Mouse (Mus musculus) embryo, embryonic 10.5 days (tissue): Measurements from ENCODE around the gene E130218I03Rik.

ENCODE experiments used
- DNase-seq: peaks from one replicate; pipeline ENCODE4 v3.0.0-alpha.2; 2015; ENCODE audit warnings: low spot score

E130218I03Rik gene

DNA sequence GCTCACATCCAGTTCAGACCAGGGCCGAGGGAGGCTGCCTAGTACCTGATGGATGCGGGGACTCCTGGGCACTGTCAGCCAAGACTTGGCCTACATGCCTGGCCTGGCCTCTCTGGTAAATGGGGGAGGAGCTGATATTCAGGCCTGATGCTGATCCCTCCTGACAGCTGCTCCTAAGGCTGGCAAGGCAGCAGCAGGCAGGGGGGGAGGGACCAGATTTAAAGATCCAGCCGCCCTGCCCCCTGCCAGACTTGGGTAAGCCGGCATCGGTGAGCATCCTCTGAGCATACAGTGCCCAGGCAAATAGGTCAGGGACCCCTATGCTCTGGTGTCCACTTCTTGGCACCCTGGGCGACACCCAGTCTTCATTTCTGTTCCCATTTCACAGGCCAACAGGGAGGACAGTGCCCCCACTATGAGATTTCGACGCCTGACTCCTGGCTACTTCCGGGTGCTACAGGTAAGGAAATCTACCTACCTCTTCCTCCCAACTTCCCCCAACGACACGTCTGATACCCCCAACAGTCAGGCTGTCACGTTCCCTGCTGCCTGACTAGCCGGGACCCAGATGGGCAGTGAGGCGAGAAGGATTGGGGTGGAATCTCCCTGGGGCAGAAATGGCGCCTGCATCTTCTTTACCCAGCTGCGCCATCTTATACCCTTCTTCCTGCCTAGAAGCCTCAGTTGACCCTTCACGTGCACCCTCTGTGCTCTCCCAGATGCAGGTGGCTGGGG lies at the start of gene E130218I03Rik:
E130218I03Rik (plus strand) TSS at position 147 of the 735 bp plus-strand sequence.
- DNase-seq: no peak

DNA sequence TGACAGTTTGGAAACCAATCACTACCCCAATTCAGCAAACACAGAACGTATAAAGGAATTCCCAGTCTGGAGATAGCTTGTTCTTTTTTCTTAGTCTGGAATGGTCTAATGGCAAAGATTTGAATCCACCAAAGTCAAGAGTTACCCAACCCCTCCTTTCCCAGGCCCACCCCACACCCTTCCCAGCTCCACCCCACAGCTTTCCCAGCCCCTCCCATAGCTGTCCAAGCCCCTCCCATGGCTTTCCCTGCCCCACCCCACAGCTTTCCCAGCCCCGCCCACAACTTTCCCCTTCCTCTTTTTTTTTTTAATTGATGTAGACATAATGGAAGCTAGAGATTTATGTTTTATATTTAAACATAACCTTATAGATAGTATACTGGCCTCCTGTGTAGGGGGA lies 44.1 kb upstream of the E130218I03Rik start:
- no peak for DNase-seq

DNA sequence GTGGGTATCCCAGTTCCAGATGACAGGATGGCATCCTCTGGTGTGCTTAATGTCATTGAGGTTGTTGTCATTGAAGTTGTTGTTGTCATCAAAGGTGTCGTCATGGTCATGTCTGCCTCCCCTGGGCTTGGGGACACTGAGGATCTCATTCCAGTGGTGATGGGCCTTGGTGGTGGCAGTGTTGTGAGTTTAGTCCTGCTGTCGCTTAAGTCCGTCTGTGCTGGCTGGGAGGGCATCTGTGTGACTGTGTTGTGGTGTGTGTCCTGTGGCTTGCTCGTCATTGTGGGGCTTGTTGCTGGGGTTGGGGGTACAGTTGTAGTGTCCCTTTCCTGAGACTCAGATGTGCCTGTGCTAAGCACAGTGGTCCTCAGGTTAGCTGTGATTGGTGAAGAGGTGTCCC lies 40.6 kb upstream of the E130218I03Rik start, which contains the start of gene Gm7534:
Gm7534 (minus strand) TSS at position 101 of the 400 bp plus-strand sequence.
- no peak for DNase-seq

DNA sequence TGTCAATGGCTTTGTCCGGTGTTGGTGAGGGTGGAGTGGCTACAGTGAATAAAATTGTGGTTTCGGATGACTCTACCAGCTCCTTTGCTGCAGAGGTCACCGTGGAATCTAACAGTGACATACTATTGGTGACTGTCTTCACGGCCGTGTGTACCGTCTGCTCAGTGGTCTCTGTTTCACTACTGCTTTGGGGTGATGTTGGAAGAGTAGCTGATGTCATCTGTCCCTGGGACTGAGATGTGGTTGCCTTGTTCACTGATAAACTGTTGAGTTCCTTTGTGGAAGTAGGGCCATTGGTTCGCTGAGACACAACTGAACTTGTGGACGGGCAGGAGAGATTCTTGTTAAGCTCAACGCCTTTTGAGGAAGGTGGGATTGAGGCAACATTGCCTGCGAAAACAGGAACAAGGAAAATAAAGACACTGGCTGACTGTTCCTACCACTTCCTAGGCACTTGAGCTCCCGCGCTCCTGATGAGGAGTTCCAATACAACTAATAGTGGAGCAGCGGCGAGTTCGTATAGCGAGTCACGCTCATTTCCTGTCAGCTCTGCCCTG lies 40.0 kb upstream of the E130218I03Rik start:
- DNase-seq: no peak

DNA sequence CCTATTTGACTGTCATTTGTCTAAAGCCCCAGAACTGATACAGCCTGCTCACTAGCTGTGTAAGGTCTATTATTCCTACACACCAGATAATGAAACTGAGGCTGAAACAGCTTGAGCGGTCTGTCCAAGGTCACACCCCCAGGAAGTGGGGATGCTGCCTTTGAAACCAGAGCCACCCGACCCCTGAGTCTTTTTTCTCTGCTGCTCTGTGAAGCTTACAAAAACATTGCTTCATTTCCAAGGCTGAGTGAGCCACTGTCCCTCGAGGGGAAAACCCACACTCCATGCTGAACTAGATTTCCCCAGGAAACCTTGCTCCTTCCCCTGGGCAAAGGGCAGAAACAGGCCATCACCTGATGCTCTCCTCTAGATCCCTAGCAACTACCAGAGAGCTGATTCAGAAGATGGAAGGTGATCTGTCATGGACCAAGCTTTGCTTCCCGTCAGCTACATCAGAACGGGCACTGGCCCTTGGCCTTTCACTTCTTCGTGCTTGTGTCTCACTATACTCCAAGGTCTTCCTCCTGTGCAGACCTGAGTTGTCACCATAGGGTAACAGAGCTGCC lies 36.9 kb upstream of the E130218I03Rik start:
- peak; percentile 13 for DNase-seq

DNA sequence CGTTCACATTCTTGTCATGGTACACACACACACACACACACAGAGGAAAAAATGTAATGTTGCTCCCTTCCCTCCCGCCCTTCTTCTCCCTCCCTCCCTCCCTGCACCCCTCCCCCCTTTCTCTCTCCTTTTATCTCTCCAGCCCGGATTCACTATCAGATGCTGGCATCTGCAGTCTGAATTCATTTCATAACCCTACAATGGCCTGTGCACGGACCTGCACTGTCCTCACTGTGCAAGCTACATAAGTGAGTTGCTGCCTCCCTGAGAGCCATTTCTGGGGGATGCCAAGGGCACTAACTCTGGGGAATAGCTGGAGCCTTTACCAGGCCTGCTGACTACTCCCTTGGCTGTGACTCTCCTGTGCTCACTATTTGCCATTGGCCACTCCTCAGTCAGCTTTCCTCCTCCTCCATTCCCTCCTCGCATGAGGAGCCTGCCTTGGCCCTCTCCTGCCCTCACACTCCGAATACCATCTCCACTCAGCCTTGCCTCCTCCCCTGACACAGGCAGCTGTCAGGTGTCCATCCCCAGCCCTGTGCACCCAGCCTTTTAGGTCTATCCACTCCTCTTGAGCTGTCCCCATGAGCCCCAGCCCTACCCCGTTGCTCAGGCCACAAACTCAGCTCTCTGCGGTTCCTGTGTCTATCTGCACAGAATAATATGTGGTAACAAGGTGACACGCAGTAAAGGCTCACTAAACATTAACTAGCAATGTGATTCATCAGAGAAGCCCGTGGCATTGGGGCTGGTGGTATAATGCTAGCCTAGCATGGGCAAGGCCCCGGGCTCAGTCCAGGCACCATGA lies 20.5 kb upstream of the E130218I03Rik start:
- no peak for DNase-seq

DNA sequence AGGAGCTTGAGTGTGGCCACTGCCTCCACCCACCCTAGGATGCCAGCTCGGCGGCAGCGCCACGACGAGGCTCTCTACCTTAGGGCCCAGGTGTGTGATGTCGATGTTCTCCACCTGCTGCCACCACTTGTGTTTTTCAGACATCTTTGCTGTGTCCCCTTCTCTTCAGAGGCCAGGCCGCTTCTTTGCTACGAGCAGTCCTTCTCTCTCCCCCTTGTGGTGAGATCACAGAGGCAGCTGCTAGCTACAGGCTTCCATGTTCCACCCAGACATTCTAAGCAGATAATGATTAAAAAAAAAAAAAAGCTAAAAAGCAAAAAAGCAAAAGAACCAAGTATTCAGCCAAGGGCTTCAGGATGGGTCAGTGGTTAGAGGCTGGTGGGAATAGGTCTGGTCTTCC lies 16.3 kb upstream of the E130218I03Rik start, which contains the start of gene Catsper4:
Catsper4 (minus strand) TSS at position 190 of the 400 bp plus-strand sequence.
- no peak for DNase-seq

DNA sequence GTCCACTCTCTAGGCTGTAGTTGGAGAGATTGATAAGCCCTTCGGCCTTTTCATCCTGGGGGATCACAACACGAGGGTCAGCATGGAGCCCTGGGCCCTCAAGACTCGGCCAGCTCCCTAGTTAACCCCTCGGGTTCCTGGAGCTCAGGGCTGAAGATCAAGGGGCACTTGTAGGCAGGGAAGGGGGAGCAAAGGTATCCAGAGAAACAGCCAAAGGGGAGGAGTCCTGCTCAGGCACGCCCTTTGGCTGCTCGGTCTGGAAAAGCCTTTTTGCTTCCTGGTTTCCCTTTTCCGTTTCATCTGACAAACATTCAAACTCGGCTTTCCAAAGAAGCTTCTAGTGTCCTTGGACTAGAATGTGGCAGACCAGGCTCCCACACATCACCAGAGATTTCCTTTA lies 13.0 kb upstream of the E130218I03Rik start:
- DNase-seq: no peak

DNA sequence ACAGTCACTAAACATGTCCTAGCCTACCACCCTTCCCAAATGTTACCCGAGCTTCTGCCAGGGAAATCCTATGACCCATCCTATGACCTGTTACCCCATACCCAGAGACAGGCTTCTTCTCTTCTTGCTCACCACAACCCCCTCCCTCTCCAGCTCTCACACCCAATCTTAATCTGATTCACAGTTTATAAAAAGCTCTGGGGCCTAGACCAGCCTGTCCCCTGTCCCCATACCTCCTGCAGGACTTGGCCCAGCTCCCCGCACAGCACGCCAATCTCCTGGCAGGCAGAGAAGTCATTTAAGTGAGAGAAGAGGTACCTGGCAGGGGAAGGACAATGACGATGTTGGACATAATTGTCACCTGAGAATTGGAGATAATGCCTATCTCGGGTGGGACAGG lies 8.6 kb upstream of the E130218I03Rik start:
- no peak for DNase-seq

DNA sequence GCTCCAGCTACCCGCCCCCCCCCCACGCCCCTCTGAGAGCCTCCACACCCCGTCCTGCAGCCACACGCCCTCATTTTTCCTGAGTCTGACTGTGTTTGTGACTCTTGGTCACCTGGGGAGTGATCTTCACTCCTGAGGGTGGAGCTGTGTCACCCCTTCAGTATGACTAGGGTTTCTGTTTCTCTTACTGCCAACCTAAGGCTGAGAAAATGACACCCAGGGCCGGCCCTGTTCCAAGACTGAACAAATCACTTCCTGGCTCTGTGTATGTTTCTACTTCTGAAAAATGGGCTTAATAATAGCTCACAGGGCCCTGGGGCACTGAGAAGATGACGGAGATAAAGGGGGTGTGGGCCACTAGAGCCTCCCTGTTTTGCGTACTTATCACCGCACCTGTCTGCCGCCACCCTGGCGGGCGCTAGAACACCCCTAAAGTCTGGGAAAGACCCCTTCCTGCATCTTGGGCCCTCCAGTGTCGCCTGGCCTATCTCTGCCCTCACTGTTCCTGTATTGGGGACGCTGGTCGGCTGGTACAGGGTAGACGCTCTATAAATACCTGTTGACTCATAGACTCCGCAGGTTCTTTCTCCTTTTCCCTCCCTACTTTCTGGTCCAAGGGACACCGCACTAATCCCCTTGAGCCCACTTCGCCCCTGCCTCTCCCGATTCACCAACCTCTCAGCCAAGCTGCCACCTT lies 5.7 kb upstream of the E130218I03Rik start:
- no peak for DNase-seq

DNA sequence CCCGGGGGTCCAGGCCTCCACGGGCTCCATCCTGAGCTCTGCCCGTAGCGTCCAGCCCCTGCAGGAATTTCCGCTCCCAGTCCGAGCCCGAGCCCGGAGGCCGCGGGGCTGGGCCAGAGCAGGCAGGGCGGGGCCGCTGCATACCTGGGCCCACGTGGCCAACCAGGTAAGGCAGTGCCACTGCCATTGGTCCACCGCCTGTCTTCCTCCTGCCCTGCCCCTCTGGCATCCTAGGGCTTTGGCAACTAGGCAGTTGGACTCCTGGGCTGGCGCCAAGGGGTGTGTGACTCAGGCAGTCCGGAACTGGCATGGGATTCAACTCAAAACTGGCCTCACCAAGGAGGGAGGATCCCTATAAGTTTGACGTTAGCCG lies 5.2 kb upstream of the E130218I03Rik start, which contains the start of gene Cnksr1:
Cnksr1 (minus strand) TSS at position 121 of the 373 bp plus-strand sequence.
- DNase-seq: peak; percentile 21

DNA sequence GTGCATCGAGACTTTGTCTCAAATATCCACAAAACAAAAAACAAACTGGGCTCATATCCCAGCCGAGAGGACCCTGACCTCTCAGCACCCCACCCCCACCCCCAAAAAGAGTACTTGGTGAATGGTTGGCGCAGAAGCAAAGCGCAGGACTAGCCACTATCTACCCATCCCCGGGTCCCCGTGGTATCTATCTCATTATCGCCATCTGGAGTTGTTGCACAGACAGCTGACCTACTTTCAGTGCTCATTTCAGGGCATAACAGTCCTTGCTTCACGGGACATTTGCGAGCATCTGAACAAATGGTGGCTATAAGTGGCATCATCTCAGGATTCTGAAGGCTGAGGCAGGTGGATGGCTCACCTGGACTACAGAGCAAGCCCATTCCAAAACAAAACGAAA lies 4.8 kb upstream of the E130218I03Rik start:
- peak; percentile 13 for DNase-seq

DNA sequence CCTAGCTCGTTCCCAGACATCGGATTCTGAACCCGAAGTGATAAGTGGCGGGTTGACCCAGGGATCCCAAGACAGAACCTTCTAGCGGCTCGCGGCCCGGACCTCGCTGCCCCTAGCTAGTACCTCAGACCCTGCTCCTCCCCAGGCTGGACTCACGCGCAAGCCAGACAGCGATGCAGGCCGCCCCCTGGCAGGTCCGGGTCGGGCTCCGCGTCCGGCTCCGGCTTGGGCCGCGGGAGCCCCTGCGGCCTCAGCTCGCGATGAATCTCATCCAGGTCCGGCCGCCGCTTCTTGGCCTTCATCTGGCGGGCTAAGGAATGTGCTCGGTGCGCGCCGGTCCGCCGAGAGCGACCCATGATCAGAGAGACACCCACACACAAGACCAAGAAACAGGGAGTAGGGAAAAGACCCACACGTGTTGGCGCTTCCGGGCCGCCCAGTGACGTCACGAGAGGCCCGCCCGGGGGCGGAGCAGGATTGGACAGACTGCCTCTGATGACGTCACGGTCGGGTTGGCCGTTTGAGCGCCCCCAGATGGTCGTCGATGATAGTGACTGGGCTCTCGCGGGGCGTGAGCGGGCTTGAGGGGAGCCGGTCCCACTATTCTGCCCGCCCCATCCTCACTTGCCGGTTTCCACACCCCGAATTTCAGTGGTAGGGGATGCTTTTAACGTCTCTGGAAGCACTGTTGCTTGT lies 1.8 kb downstream of the E130218I03Rik start, which contains the start of gene Zfp593:
Zfp593 (minus strand) TSS at position 445 of the 696 bp plus-strand sequence.
- peak; percentile 96 for DNase-seq

DNA sequence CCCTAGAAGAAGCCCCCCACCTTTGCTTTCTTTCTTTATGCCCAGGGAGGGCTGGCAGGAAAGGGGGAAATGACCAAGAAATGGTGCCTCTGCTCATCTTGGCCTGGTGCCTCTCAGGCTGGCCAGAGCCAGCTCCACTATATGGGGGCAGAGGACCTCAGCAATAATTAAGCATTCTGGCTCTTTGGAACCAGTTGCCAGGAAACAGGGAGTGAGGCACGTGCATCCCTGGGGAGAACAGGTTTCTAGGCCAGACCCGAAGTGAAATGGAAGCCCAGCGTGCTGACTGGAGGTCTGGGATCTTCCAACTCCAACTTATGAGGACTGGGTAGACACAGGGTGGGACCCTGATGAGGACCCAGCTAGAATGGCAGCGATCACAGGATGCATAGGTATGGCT lies 2.8 kb downstream of the E130218I03Rik start:
- no peak for DNase-seq

DNA sequence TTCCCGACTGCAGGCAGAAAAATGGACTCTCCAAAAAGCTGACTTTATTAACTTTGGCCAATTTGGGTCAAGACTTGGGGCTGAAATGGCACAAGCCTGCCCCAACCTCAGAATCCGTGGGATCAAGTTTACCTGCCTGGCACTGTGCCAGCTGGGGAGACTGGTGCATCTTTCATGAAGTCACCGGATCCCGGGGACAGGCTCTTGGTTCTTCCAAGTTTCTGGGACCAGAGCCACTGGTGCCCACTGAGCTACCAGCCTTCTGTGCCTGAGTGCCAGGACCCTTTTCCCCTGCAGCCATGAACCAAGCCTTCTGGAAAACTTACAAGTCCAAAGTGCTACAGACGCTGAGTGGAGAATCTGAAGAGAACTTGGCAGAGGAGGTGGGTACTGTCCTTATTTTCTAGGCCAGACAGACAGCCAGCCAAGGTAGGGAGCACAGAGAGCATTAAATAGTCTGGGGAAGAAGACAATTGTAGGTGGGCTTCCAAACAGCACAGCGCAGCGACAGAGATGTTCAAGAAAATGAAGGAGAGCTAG lies 3.3 kb downstream of the E130218I03Rik start, which contains the start of gene Gm30191:
Gm30191 (plus strand) TSS at position 217 of the 540 bp plus-strand sequence.
- no peak for DNase-seq

DNA sequence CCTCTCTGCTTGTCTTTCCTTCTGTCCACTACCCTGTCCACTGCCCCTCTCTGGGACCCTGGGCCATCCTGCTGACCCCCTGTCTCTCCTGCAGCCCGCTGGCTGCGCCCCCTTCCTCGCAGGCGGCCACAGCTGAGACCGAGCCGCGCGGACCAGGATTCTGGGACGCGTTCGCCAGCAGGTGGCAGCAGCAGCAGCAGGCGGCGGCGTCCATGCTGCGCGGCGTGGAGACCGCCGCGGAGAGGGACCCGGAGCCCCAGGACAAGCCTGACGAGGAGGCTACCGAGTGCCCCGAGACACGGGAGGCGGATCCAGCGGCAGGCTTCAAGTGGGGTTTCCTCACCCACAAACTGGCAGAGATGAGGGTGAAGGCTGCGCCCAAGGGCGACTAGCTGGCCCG lies 6.2 kb downstream of the E130218I03Rik start:
- DNase-seq: peak; percentile 79

DNA sequence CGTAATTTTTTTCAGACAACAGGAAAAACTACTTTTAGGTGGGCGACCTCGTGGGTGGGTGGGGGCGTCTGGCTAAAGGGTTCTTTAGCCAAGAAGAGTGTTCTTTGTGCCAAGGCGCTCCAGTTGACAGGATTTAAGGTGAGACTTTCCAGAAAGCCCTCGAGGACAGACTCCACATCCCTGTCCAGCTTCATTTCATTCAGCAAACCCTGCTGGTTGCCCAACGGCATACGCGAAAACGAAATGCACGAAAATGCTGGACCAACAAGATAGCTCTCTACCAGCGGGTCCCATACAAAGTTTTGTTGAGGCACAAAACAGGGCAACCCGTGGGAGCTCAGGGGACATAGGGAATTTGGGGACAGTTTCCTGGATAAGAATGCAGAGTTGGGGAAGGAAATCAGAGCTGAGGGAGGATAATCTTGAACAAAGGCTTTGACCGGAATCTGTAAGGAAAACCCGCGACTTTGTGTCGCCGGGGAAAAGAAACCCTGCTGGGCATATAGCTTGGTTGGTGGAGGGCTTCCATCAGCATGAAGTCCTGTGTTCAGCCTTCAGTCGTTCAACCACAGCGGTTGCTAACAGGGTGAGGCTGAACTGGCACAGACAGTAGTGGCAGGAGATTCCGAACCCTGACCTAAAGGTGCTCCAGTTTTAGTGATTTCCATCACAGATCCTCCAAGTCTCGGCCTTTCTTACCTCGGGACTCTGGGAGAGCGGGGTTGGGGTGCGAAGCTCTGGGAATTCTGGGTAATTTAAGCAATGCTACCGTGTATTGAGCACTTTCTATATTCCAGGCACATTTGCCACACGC lies 6.9 kb downstream of the E130218I03Rik start:
- peak; percentile 65 for DNase-seq

DNA sequence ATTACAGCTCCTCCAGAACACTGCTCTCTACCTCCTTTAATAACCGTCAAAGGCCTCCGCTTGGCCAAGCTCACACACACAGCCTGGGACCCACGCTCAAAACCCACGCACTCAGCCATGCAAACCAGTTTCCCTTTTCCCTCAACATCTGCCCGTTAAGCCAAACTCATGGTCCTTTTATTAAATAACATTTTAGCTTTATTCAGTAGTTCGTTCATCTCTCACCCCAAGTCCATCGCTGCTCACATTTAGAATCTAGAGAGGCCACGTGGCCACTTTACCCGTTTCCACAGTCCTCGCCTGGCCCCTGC lies 7.4 kb downstream of the E130218I03Rik start:
- DNase-seq: peak; percentile 50

DNA sequence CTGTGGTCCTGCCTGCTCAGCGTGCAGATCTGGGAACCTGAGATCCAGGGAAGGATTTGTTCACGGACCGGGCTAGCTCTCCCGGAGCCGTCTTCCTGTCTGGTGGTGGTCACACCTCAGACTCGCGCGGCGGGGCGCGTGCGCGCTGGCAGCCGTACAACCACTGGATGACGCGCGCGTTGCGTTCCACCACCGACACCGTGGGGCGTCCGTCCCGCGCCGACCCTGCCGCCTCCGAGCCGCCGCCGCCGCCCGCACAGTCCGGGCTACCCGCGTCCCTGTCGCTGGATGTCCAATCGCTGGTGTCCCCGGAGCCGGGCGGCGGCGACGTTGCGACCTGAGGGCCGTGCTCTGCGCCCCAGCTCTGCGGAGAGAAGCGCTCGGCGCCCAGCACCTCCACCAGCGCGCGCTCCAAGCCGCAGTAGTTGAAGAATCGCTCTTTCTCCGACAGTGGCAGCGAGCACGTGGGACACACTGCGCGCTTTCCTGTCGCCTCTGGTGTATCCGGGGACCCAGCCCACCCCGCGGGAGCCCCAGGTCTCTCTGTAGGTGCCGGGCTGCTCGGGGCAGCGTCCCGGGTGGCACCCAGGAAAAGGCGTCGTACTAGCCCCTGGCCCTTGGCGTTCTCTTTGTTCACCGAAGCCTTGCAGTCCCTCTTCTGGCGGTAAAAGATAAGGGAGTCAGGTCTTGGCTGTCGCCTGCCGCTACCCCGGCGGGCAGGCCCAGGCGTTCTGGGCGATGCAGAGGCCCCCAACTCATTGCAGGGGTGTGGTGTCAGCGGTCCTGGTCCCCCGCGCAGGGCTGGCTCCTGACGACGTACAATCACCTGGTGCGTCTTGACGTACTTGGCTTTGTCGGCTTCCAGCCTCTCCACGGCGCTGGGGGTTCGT lies 8.0 kb downstream of the E130218I03Rik start:
- DNase-seq: peak; percentile 54
